Mouse (Mus musculus) ES-E14 (cell line): ENCODE measurements at regions not wholly inside any gene's neighbourhood (a gene's known extent, or its start where the extent isn't known, plus 50 kb on each side); places are given as distances from the start of the nearest gene placed in this dataset.

ENCODE experiments used
- CHD2 ChIP-seq: IDR thresholded peaks from 2 replicates; pipeline ENCODE4 v1.6.1; 2014; ENCODE audit warnings: mild to moderate bottlenecking, low read depth, low read length, inconsistent platforms
- HCFC1 ChIP-seq: IDR thresholded peaks from 2 replicates; pipeline ENCODE4 v1.6.1; 2012; ENCODE audit warnings: low read length, inconsistent platforms, borderline replicate concordance; ENCODE audit not compliant: insufficient read depth
- MAFK ChIP-seq: IDR thresholded peaks from 2 replicates; pipeline ENCODE4 v1.6.1; 2014; ENCODE audit warnings: mild to moderate bottlenecking, low read depth, low read length, inconsistent platforms; ENCODE audit not compliant: insufficient read depth

- TF ChIP-seq MAFK (no peak), HCFC1 (no peak), CHD2 (no peak)
These were observed 157.7 kb upstream of the G2e3 start for GRCm38 (mm10) chr12:51190186-51190585.
